Mouse (Mus musculus) gastrocnemius, postnatal 10 days (tissue): Measurements from ENCODE around the gene Smco3. TPM values are rescaled to one million over a fixed set of nuclear protein-coding genes. Genes with fewer than 3 reads are reported as not detected.
"Not testable (repeated sequence)": the region's sequence is repeated elsewhere in the genome, so short reads cannot be mapped to it uniquely, and the experiment has no call there.

Source experiments
- DNase-seq: peaks from one replicate; pipeline ENCODE4 v3.0.0; 2021; ENCODE audit warnings: mixed read lengths
- microRNA-seq, 2 experiments: library from miRNA; unstranded; fragments of <30 nt; microRNA quantifications; one replicate each; pipeline ENCODE4 v1.2.0; 2021
- total RNA-seq, 2 experiments: library from RNA; stranded (reverse); gene quantifications; 2 replicates each; pipeline ENCODE4 v1.2.3; 2021

Smco3 gene
- total RNA-seq, 2 experiments from 2014 or later, result 0.77 to 1.7 TPM

DNA sequence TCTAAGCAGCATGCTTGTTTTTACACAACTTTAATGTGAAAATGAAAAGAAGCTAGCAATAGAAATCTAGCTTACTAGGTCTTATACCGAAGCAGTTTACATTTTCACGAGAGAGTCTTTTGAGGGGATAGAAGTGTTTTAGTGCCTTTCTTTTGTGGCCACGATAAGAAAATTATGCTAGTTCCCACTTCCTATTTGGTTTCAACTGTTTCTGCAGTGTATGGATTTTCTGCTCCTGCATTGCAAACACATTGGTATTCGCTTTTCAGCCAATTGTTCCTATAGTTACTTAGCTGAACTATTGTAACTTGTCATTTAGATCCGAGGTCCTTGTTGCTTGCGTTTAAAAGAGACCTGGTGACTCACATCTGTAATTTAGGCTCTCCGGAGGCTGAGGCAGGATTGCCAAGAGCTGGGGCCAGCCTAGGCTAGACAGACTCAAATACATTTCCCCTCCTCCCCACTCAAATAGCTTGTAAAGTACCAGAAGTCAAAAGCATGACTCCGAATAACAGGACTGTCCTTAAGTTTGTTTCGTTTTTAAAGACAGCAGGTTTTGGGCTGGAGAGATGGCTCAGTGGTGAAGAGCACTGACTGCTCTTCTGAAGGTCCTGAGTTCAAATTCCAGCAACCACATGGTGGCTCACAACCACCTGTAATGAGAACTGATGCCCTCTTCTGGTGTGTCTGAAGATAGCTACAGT is 30.4 kb downstream of the Smco3 start:
- no peak for DNase-seq

DNA sequence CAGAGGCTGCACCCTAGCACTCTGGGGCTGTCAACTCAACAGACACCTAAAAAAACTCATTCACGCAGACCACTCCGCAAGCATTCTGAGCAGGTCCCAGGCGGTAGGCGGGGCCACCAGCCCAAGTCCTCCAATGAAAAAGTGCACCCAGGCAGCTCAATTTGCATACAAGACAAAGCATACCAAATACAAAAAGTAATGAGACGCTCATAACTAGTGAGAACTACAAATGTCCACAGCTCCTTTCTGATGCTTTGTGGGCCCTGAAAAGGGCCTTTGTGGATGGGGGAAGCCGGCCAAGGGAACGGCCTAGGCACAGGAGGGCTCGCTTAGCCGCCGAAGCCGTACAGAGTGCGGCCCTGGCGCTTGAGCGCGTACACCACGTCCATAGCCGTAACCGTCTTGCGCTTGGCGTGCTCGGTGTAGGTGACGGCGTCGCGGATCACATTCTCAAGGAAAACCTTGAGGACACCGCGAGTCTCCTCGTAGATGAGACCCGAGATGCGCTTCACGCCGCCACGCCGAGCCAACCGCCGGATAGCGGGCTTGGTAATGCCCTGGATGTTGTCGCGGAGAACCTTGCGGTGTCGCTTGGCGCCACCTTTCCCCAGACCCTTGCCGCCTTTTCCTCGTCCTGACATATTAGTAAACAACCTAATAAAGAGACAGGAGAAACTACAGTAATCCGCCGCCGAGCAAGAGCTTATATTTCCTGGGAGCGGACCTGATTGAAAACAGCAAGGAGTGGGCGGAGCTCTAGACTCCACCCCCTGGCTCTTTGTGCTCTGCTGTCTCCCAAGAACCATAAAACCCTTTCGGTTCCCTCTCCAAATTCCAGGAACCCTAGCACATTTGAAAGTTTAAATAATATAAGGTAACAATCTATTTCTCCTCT is 31.3 kb downstream of the Smco3 start, which contains the start of gene Hist4h4:
Hist4h4 (minus strand) TSS at position 677 of the 895 bp plus-strand sequence.
- DNase-seq, result peak; percentile 94

DNA sequence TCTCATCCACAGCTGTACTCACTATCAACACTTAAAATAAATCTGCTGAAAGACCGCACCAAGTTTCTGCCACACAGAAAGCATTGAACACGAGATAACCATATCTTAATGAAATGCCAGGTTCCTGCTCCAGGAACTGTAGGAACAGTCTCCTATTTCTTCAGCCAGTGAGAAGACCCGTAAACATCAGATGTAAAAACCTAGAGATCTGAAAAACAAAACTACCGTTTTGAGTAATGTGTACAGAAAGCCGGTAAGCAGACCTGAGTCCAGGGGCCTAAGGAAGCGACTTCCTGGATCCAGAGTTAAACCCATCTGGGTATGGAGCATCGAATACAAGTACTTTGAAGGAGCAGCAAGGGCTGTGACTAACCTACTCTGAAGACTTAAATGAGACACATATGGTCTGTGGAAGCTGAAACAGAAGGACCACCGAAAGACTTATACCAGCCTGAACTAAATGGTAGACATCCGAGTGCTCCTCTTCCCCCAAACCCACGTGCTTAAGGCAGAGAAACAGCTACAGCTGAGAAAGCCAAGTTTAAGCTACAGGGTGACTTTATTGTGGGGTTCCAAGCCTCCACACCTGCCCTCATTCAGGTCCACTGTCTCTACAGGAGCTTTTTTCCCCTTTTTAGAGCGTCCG is 32.0 kb downstream of the Smco3 start:
- DNase-seq, result no peak

DNA sequence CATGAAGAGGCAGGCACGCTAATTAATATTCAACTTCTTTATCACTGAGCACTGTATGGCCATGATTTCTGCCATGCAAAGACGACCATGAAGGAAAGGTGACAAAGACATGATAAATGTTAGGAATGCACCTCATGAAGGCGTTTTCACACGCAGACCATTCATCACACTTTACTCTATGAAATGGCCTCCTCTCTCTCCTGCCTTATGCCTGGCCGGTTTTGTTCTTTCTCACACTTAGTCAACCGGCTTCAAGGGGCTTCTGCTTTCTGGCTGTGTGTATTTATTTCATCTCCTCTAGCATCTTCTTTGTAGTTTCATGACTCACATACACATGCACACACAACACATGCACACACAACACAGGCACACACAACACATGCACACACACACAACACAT is 34.0 kb downstream of the Smco3 start:
- no peak for DNase-seq

DNA sequence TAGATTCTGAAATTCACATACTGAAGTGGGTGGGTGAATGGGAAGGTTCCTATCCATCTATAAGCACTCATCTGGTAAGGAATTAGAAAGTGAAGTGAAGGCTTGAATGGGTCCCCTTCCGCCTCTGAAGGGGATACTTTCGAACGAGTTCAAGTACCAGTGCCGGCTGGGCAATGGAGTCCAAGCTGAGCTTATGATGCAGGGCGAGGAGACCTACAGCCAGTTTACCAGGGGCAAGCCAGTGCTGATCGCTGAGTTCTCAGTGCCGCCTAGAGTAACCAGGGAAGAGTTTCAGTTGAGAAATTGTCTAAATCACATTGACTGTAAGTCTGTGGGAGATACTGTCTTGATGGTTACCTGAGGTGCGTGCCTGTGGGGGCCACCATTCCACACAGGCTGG is 34.5 kb downstream of the Smco3 start:
- no peak for DNase-seq

DNA sequence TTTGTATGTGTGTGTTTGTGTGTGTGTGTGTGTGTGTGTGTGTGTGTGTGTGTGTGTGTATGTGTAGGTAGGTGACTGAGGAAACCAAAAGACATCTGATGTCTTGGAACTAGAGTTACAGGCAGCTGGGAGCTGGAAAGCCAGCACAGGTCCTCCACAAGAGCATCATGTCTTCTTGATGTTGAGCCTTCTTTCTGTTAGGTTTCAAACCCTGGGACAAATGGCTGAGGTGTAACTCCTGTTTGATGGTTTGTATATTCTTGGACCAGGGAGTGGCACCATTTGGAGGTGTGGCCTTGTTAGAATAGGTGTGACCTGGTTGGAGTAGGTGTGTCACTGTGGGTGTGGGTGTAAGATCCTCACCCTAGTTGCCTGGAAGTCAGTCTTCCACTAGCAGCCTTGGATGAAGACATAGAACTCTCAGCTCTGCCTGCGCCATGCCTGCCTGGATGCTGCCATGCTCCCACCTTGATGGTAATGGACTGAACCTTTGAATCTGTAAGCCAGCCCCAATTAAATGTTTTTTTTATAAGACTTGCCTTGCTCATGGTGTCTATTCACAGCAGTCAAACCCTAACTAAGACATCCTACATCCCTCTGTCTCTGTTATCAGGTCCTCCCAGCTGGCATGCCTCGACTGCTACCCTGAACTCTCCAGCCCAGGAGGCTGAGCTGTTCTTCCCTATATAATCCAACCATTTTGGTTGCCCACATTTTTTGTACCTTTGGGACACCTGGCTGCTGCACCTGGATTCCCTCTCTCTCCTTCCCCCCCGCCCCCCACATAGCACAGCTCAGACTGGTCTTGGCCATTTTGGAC is 37.2 kb downstream of the Smco3 start:
- DNase-seq, result not testable (repeated sequence)

DNA sequence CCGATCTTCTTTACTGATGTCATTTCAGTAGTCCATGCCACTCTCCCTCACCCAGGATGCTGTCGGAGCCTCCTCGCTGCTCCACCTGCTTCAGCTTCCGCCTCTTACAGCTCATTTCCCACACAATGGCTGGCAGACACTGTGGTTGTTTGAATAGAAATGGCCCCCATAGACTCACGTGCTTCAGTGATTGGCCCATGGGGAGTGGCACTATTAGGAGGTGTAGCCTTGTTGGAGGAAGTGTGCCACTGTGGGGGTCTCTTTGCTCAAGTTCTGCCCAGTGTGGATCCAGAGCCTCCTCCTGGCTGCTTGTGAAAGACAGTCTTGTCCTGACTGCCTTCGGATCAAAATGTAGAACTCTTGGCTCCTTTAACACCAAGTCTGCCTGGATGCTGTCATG is 39.4 kb downstream of the Smco3 start:
- no peak for DNase-seq

DNA sequence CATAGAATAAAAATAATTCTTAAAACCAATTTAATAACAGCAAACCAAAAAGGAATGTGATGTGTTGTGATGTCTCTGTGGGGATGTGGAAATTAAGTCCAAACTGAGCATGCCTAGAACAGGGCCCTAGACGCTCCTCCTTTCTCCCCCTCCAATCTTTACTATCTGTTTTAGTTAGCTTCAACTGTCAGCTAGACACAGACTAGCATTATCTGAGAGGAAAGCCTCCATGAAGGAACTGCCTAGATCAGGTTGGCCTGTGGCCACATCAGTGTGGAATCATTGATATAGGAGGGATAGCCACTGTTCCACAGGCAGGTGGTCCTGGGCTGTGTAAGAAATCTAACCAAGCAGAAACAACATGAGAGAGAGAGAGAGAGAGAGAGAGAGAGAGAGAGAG is 40.1 kb downstream of the Smco3 start:
- DNase-seq, result no peak

DNA sequence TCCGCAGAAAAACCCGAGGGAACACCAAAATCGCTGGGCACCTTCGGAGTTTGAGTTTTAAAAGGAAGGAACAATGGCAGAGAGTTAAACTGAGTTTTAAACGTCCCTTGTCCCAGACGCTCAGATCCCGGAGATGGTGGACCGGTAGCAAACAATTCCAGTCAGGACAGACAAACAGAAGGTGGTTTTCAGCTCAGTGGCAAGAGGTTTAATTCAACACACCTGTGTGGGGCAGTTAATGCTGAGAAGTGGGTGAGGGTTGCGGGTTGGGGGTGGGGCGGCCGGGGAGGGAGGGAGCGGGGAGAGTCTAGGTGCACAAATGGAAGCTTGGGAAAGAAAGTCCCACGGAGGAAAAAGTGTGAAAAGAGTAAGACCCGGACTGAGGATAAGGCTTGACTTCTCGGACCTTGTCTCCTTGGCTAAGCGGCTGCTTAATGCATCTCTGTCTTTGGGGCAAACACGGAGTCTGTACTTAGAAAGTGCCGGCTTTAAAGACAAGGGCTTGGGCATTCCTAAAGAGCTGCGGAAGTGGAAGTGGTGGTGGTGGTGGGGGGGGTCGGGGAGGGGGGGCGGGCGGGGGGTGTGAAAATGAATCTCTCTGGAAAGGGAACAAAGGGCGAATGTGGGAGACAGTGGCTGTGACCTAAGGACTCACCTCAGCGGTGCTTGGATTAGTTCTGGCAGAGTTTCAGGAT is 41.3 kb downstream of the Smco3 start:
- no peak for DNase-seq

DNA sequence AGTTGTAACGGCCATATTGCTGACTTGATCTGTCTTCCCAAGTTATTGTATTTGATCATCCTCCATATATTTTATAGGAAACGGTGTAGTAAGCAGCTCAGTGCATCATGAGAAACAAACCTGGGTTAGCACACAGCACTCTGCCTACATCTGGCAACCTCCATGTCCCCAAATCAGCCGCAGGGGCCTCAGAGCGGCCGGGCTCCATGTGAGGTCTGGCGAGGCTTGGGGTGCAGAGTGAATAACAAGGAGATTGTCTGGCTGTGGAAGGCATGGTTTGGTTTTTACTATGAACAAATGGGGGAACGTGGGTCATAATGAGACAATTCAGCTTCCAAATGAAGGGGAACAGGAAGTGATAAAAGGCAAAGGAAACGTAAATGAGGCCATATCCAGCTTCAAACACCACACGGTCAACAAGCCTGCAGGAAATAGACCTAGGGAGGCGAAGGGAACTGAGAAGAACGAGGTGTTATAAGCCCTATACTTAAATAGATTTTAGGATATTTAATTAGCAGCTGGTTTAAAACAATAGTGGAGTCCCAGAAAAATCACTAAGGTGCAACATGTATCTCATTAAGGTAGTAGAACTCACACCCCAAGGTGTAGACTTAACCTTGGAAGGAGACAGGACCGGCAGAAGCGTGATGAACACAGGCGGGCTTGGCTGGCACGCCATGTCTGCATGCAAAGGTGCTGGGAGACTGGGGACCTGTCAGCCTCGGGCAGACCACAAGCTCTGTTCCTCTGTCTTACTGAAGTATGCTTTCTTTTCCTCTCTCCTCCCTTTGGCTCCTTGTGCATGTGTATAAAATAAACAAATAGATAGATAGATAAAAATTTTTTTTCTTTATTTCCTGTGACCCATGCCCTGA is 42.1 kb downstream of the Smco3 start:
- DNase-seq, result no peak

DNA sequence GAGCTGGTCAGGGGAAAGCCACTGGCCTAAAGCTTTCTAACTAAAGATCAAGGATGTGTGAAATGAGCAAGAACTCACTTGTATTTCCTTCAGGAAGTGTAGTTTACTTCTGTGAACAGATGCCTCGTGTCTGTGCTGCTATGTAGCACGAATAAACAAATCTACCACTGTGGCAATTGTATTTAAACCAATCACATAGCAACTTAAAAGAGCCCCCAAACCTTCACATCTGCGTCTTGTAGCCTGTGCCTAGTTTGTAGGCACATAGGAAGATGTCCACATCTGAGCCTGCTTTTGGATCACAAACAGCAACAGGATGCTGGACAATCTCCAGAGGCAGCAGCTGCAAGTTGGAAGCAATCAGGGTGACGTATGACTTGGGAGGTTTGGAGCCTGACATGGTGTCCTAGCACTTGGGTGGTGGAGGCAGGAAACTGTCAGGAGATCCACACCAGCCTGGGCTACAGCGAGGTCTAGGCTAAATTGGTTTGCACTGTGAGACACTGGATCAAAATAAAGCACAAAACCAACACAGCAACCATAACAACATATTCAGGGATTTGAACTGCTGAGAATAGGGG is 45.8 kb downstream of the Smco3 start:
- peak; percentile 54 for DNase-seq

DNA sequence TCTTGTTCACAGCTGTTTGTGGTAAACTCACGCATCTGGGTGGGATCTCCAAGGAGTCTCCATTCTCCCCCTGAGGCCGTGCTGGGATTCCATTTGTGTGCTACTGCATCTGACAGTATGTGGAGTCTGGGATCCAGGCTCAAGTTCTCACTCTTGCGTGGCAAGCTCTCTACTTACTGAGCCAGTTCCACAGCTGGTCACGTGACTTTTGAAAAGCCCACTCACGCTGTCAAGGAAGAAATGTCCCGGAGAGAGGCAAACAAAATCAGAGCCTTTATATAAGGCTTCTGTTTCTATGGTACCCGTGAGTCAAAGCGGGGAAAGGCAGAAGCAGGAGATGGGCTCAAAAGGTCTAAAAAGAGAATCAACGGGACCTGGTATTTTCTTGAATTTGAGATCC is 52.5 kb downstream of the Smco3 start:
- DNase-seq, result no peak

DNA sequence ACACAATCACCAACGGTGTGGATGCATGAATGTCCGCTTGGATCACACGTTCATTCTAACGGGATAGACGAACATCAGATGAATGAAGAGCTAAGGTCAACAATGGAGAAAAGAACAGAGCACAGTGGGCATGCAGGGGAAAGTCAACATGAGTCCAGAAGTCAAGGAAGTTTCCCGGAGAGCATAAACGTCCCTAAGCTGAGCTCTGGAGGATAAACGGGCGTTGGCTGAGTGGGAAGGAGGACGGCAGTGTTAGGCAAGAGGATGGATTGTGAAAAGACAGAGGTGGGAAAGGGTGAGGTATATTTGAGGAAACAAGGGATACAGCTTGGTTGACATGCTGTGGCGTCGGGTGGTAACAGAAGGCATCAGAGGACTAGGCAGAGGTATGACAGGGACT is 53.1 kb downstream of the Smco3 start:
- no peak for DNase-seq

DNA sequence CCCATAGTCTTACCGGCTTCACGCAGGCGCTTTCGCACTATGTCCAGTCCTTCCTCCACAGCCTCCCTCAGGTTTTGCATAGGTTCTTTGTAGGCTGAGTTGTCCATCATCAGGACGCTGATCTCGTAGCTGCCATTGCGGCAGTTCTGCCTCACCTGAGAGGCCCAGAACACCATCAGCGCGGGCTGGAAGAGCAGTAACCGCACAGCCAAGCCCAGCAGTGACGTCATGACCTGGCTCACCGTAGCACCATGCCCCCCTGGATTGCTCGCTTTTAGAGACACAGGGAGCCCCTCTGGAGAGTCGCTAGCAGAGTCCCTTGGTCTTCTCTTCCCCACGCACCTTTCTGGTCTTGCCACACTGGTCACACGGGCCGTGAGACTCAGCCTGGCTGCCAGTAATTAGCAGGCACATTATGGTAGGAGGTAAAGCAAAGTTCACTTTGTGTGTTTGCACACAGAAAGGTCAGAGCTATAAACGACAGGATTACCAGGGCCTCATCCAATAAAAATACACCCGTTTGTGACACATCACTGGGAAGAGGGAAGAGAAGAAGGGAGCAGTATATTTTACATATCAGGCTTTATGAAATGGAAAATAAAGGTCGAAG is 53.8 kb downstream of the Smco3 start, which contains the start of gene Gucy2c:
Gucy2c (minus strand) TSS at position 389 of the 610 bp plus-strand sequence.
- DNase-seq, result no peak

Small RNA genes lying within 50 kb of the gene (microRNA-seq; reads per million reads assigned to microRNA genes)
- 0 reads per million in 2 experiments for gene Gm44364

Other genes with a start within 250 kb of the Smco3 start
- 10 to 100 TPM; 15.4 to 16.4 TPM for gene Plbd1, start 173.5 kb downstream of the Smco3 start, total RNA-seq
- gene Gucy2c, start 53.7 kb downstream of the Smco3 start, total RNA-seq, result not detected
- gene Hist4h4, start 31.0 kb downstream of the Smco3 start, total RNA-seq, result 10 to 100 TPM; 19.9 to 21.8 TPM
- 10 to 100 TPM; 16.3 to 17.6 TPM for gene H2afj, start 27.2 kb downstream of the Smco3 start, total RNA-seq
- under 1 TPM; 0.38 to 0.65 TPM for gene BC049715, start 7.8 kb downstream of the Smco3 start, total RNA-seq
- gene Wbp11, start 7.2 kb downstream of the Smco3 start, total RNA-seq, result 10 to 100 TPM; 64.9 to 69.1 TPM
- gene Art4, start 22.3 kb upstream of the Smco3 start, total RNA-seq, result under 1 TPM; 0.72 to 0.75 TPM
- 100 to 1,000 TPM; 112 to 171 TPM for gene Mgp, start 40.4 kb upstream of the Smco3 start, total RNA-seq
- under 1 TPM; 0.21 to 0.29 TPM for gene Erp27, start 86.7 kb upstream of the Smco3 start, total RNA-seq
- gene Pde6h, start 88.4 kb upstream of the Smco3 start, total RNA-seq, result not detected
- 10 to 100 TPM; 17.9 to 23.9 TPM for gene Arhgdib, start 106.4 kb upstream of the Smco3 start, total RNA-seq